Mouse (Mus musculus): Measurements from ENCODE around the gene Tomm6. TPM values are rescaled to one million over a fixed set of nuclear protein-coding genes. Genes with fewer than 3 reads are reported as not detected.
"Not testable (repeated sequence)": the region's sequence is repeated elsewhere in the genome, so short reads cannot be mapped to it uniquely, and the experiment has no call there.

Tomm6 gene
- total RNA-seq, 2 experiments from 2014 or later, result 175 to 181 TPM

DNA sequence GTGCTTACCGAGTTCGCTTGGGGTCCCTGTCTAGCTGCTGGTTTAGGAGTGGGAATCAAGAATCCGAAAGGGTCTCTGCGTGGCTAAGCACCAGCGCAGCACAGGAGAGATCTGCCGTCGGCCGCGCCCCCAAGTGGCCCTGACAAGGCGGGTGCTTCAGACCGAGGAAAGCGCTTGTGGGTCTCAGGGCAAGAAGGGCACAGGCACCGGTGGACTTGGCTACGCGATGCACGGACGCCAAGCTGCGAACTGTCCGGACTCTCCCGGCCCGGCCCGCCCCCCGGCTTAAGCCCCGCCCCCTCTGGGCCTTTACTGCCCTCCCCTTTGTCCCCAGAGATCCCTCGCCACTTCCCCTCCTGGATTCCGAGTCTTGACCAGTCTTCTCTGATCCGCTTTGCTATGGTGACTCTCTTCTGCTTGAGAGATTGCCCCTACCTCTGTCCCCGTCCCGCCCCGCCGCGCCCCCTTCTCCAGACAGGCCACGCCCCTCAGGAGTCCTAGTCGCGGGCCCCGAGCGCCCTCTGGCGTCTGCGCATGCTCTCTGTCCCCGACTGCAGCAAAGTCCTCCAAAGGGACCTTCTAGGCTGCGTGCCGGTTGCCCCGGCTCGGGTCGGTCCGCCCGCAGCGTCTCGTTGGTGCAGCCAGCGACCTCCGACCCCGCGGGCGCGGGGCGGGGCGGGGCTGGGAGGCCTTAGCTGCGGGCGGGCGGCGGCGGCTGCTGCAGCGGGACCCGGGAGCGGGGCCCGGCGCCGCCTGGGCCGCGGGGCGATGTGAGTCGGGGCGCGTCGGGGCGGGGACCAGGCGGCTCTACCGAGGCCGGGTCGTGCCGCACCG, 6.5 kb upstream of the Tomm6 start, which contains the start of gene Prickle4:
Gene Prickle4, minus strand, starts transcription at position 234 of the 834 bp plus-strand sequence.
- peak; percentile 99 for DNase-seq

DNA sequence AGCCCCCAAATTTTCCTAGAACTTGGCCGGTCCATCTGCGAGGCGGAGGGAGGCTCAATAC, 6.1 kb upstream of the Tomm6 start, which contains the start of gene Gm21981:
Gene Gm21981, minus strand, starts transcription at position 14 of the 61 bp plus-strand sequence.
- no peak for DNase-seq

DNA sequence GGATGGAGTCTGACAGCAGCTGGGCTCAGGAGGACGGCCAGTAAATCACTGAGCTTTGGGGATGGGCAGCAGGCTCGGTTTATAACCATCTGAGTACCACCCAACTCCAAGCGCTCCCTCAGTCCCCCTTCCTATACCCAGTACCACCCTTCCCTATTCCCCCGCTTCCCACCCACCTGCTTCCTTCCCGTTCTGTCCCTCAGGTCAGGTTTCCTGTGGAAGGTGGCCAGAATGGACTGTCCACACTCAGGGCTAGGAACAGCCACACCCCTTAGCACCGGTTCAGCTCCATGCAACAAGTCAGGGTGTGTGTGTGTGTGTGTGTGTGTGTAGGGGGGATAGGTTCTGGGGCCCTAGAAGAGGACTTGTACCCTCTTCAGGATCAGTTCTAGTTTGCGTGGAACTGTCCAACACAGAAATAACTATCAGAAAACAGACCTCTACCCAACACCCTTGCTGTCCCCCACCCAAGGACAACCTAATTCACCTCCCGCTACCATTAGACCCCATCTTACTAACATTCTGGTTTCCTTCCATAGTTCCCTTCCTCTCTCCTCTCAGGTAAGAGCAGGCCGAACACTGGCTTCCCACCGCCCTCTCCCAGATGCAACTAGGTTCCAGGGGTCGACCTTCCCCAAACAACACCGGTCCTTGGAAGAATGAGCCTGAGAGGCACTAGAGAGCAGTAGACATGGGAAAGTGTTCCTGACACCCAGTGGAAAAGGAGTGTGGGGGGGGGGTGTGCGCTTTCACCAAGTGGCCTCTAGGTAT, 5.7 kb upstream of the Tomm6 start:
- no peak for DNase-seq

DNA sequence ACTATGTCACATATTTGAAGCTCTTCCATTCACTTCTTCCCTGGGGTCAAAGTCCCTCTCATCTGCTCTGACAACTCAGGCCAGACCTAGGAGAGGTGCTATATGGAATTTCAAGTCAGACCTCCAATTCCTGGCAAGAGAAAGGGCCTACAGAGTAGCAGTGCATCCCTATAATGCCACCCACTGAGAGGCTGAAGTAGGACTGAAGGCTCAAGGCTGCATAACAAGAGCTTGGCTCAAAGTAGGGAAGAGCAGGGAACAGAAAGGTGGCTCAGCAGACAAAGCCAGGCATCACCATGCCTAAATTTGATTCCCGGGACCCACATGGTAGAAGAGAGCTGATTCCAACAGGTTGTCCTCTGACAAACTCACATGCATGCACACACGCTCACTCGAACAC, 3.5 kb upstream of the Tomm6 start:
- DNase-seq, result no peak

DNA sequence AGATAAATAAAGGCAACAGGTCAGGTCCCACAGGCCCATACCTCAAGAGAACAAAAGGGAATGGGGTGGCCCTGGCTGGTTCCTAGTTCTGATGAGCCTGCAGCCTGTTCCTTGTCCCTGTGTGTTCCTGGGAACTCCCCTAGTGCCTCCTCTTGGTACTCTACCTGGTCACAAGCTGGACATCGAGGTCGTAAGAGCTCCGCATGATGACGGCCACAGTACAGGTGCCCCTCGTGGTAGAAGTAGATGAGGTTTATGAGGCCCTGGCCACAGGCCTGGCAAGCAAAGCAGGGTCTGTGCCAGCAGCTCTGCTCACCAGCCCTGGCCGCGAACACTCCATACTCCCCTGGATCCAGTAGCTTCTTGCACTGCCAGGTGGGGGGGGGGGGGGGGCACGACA, 1.7 kb upstream of the Tomm6 start:
- DNase-seq, result no peak

DNA sequence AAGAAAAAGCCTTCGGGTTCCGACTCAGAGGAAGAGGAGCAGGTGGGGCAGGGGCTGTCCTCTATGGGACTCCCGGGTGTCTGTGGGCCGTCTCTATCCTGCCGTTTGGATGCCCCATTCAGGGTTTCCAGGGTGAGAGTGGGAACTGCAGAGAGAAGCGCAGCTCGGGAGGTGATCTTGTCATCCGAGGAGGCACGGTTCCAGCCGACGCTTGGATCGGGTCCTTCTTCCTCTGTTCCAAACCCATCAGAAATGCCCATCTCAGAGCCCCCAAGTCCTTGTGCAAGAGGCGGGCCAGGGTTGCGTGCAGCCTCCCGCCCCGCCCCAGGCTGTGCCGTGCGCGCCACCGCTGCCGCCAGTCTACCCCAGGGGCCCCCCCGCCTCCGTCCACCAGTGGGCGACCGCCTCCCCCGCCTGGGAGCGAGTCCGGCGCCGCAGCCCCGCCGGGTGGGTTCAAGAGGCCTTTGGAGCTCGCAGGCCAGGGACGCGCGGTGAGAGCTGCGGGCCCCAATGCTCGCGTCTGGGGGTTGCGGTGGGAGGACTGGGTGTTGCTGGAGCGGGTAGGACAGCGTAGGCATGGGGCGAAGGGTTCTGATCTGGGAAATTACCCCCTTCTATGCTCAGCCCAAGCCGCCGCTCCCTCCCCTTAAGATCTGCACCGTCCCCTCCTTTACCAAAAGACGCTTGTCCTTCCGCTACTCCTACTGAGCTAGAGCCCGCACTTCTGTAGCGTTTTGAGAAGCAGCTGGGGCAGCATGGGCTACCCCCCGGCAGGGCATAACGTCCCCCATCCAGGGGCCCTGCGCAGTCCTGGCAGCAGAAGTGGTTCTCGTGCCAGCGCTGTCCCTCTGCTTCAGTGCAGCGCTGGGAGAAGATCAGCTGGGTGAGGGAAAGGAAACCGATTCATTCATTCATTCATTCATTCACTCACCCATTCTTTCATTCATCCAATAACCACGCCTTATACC, 706 bp upstream of the Tomm6 start, which contains the start of gene Frs3:
Gene Frs3, plus strand, starts transcription at position 423 of the 968 bp plus-strand sequence.
- DNase-seq, result peak; percentile 72

DNA sequence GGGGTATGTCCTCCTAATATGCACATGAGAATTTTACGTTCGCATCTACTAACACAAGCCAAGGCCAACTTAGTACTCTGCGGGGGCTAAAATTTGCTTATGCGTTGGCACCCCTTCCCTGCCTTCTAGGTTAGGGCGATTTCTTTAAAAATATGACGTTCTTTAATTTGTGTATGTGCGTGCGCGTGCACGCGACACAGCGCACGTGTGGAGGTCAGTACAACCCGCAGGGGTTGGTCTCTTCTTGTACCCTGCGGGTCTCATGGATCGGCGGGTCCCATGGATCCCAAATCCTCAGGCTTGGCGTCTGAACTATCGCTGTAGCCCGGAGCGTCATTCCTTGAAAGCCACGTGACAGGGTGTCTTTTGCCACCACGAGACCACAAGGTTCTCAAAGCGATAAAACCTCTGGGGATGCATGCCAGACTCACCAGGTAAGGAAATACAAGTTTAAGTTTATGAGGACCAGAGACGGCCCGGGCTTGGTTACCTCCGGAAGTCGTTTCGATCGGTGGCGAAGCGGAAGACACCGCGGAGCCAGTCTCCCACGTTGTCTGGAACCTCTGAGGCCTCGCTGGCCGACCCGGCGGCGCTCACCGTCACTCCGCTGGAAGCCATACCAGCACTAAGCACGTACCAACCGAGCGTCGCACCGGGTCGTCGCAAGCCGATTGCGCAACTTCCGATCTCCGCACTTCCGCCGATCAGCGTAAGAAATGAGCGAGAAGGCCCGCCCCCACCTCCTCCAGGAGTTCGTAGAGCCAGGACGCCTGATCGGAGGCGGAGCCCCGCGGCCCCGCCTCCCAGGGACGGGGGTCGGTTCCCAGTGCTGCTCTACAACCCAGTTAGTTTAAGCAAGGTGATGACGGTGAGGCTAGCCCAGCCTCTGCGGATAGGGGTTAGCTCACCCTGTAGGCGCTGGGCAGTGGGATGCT, 510 bp downstream of the Tomm6 start:
- DNase-seq, result peak; percentile 93

DNA sequence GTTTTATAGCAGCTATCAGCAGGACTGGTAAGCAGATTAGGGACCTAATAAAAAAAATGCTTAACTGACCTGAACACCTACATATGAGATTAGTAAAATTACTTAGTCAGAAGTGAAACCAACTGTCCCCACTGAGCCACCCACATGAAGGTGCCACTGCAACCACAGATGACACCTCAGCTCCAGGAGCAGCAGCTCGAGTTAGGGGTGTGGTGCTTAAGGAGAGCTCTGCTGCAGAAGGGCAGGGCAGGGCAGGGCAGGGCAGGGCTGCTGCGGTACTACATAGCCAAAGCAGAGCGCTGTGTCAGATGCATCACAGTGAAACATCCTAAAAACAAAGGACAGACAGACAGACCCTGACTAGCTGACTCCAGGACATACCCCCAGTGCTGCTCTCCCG, 5.3 kb downstream of the Tomm6 start:
- DNase-seq, result no peak

DNA sequence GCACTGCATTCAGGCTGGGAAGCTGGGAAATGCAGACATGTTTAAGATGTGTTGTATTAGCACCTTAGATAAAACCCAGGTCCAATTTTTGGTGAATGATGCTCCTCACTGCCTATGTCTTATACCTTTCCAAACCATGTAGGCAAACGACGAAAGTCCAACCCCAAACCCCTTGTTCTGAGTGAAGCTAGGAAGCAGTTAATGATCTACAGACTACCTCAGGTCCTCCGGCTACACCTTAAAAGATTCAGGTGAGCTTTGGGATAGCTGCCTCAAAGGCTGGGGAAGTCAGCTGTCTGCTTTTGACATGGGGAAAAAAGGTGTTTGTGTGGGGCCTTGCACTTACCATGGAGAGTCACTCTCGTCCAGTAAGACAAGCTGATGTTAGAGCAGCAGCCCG, 9.5 kb downstream of the Tomm6 start:
- DNase-seq, result no peak

DNA sequence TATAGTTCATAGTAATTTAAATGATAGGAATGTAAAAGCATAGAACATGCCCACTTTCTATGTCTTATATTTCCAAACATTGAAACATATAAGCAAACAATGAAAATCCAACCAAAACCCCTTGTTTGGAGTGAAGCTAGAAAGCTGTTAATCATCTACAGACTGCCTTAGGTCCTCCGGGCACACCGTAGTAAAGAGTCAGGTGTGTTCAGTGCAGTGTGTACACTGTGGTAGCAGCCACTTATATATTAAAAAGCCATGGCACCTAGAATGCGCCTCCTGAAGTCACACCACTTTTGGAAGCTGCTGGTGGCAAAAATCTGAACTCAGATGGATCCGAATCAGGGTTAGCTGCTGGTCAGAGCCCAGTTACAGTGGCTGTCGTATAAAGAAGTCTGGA, 9.9 kb downstream of the Tomm6 start:
- DNase-seq, result no peak

DNA sequence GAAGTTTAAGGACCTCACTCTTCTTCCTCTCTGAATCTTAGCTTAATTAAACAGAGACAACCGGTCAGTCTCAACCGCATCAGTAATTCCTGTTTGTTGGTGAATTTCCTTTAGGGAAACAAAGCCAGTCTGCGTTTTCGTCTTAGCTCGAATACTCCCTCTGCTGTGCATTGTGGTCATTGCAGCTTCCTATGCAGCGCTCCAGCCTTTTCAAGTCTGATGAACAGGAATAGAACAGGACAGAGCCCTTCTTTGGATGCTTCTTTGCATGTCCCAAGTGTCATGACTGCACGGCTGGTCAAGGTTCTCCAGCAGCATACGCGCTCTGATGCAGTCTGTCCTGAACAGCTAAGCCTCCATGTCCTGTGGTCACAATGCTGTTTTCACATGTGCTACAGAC, 11.6 kb downstream of the Tomm6 start:
- DNase-seq, result peak; percentile 74

DNA sequence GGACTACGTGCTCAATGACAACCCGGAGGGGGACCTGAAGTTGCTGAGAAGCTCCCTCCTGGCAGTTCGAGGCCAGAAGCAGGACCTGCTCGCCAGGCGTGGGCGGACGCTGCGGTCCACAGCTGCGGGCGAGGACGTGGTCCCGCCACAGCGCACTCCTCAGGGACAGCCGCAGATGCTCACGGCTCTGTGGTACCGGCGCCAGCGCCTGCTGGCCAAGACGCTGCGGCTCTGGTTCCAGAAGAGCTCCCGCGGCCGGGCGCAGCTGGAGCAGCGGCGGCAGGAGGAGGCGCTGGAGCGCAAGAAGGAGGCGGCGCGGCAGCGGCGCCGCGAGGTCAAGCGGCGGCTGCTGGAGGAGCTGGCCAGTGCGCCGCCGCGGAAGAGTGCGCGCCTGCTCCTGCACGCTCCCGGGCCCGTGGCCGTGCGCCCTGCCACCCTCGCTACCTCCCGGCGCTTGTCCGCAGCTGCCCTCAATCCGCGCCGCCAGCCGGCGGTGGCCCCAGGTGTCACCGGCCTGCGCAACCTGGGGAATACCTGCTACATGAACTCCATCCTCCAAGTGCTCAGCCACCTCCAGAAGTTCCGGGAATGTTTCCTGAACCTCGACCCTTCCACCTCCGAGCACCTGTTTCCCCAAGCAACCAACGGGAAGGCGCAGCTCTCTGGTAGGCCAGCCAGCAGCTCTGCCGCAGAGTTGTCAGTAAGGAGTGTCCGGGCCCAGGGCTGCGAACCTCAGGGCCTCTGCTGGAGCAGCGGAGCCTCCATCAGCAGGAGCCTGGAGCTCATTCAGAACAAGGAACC, 15.7 kb downstream of the Tomm6 start:
- DNase-seq, result peak; percentile 74

DNA sequence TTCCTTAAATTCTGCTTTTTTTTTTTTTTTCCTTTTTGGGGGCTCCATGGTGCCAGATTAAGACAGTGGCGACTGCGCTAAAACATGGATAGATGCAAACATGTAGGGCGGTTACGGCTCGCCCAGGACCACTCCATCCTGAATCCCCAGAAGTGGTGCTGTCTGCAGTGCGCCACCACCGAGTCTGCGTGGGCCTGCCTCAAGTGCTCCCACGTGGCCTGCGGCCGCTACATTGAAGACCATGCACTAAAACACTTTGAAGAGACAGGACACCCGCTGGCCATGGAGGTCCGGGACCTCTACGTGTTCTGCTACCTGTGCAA, 16.2 kb downstream of the Tomm6 start:
- DNase-seq, result no peak

DNA sequence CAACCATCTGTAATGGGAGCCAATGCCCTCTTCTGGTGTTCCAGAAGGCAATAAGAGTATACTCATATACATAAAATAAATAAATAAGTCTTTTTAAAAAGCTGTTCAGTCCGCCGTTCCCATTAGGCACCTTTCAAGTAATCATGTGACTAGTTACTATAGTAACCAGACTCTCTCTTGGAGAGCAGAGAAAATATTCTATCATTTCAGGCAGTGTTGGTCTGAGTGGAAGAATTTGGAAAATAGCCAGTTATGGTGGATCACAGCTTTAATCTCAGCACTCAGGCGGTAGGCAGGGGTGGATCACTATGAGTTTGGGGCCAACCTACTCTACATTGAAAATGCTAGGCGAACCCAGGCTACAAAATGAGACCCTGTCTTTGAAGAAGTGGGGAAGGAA, 19.0 kb downstream of the Tomm6 start:
- no peak for DNase-seq

DNA sequence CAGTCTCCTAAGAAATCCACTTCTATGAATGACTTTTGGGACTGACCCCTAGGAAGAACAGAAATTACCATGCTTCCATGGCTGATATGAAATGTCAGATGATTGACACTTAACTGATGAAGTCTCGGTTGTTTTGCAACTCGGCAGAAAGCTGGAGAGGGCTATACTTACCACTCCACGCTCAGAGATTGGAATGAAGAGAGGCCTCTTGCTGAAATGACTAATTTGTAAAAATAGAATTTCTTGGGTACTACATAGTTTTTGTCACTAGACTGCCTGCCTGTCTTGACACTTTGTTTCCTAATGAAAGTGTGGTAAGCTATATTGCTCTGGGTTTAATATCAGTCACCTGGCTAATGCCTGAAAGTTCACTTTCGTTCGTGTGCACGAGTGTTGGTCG, 23.7 kb downstream of the Tomm6 start:
- DNase-seq, result no peak

DNA sequence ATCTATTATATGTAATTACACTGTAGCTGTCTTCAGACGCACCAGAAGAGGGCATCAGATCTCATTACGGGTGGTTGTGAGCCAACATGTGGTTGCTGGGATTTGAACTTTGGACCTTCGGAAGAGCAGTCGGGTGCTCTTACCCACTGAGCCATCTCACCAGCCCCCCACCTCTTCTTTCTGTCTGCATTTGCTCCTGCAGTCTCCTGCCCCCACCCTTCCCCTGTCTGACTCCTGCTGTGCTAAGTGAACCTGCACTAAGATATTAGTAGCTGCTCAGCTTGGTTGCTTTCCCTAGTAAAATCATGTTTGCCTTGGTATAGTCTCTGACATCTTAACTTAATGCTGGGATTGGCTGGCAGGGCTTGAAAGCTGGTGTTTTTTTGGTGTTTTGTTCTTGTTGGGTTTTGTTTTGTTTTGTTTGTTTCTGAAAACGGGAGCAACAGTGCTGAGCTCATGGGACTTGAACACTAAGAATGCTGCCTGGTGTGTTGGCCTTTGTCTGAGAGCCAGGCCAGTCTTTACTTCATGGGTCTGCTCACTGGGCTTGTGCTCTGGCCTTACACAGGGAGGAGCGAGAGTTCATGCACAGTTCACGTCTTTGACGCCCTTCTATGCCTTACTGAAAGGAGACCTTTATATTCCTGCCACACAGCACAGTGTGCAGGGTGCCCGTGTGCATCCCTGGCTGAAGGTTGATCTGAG, 25.0 kb downstream of the Tomm6 start:
- DNase-seq, result no peak

DNA sequence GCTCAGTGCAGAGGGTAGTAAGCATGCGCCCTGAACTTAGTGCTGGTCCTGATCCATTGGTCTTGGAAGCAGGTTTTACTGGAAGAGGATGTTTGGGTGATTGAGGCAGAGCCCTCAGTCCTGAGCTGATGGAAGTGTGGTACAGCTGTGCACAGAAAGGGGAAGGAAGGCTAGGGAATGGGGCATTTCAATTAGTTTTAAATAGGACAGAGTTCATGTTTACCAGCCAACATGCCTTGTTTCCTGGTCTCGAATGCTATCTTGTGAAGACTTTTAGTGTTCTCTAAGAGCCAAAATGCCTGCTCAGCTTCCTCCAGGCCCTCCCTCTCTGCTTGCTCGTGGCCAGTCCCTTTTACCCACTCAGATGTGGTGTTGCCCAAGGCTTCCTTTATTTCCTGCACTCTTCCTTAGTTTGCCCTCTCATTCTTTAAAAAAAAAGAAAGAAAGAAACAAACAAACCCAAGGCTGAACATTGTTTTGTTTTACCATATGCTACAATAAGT, 29.4 kb downstream of the Tomm6 start:
- no peak for DNase-seq

DNA sequence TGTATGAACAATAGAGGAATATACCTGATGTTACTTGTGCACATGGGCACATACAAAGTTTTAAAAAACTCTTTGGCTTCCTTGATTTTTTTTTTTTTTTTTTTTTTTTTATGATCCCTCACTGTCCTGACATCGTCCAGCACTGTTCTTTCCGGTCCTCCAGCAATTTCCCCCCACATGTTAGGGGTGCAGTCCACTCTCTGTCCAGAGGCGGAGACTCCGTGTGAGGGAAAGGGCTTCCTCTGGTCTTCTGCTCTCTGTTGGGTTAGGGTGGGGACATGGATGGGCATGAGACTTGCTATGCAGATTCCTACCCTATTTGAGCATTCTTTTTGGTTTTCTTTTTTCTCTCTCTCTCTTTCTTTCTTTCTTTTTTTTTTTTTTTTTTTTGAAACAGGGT, 30.3 kb downstream of the Tomm6 start:
- DNase-seq, result no peak

DNA sequence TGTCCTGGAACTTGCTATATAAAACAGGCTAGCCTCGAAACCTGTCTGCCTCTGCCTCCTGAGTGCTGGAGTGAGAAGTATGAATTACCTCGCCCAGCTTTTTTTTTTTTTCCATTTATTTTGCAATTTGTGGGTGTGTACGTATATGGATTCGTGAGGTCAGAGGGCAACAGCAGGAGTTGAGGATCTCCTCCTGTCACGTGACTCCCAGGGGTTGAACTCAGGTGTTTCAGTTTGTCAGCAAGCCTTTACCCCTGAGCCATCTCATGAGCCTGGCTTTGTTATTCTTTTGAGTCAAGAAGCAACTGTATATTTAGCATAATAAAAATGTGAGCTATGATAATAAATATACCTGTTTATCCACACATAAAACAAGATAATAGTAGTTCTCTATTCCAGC, 32.5 kb downstream of the Tomm6 start:
- DNase-seq, result no peak

DNA sequence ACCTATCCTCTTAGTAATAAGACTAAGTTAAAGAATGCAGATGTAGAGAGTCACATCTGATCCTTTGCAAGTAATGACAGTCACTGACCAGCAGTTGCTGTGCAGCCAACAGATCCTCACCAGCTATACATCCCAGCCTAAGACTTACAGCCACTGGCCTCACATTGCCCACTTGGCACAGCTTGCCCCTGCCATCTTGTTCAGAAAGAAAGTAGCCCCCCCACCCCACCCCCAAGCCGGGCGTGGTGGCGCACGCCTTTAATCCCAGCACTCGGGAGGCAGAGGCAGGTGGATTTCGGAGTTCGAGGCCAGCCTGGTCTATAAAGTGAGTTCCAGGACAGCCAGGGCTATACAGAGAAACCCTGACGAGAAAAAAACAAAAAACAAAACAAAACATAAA, 33.8 kb downstream of the Tomm6 start:
- not testable (repeated sequence) for DNase-seq

All from gastrocnemius, postnatal 10 days (tissue).